Mouse (Mus musculus) limb, embryonic 13.5 days (tissue): Measurements from ENCODE around the gene 1700012B09Rik. TPM values are rescaled to one million over a fixed set of nuclear protein-coding genes. Genes with fewer than 3 reads are reported as not detected.

ENCODE experiments used
- ATAC-seq: fragments of 200-750 bp; cut with Nextera tagmentation; 2 replicates; pipeline ENCODE4 v1.8.0; 2017; ENCODE audit warnings: low read depth, moderate number of reproducible peaks, moderate TSS enrichment; ENCODE audit not compliant: low FRiP score
- H3K27ac ChIP-seq: fragments of 300-500 bp; sonication (generic); 2 replicates; pipeline ENCODE4 v1.5.1; 2015; ENCODE audit warnings: inconsistent platforms, mild to moderate bottlenecking, moderate library complexity
- H3K27me3 ChIP-seq: fragments of 300-500 bp; sonication (generic); 2 replicates; pipeline ENCODE4 v1.6.1; 2015; ENCODE audit warnings: mild to moderate bottlenecking, inconsistent platforms
- H3K36me3 ChIP-seq: fragments of 300-500 bp; sonication (generic); 2 replicates; pipeline ENCODE4 v1.6.1; 2015; ENCODE audit warnings: inconsistent platforms, mild to moderate bottlenecking, moderate library complexity
- H3K4me1 ChIP-seq: fragments of 300-500 bp; sonication (generic); 2 replicates; pipeline ENCODE4 v1.6.1; 2015; ENCODE audit warnings: inconsistent platforms
- H3K4me2 ChIP-seq: fragments of 300-500 bp; sonication (generic); replicated peaks from 2 replicates; pipeline ENCODE4 v1.6.1; 2015; ENCODE audit warnings: inconsistent platforms, mild to moderate bottlenecking, moderate library complexity
- H3K4me3 ChIP-seq: fragments of 300-500 bp; sonication (generic); 2 replicates; pipeline ENCODE4 v1.5.1; 2015; ENCODE audit warnings: moderate library complexity, mild to moderate bottlenecking, inconsistent platforms
- H3K9ac ChIP-seq: fragments of 300-500 bp; sonication (generic); 2 replicates; pipeline ENCODE4 v1.6.1; 2015; ENCODE audit warnings: mild to moderate bottlenecking, inconsistent platforms
- H3K9me3 ChIP-seq: fragments of 300-500 bp; sonication (generic); 2 replicates; pipeline ENCODE4 v1.6.1; 2016; ENCODE audit warnings: inconsistent platforms
- WGBS: fragments of 180-500 bp; shearing (Covaris S2); methylation state at CpG from one replicate; pipeline ENCODE4 v1.1.7; 2015; 5-methylcytosine and 5-hydroxymethylcytosine counted together
- polyA plus RNA-seq: library from polyadenylated mRNA; unstranded; fragments of >200 nt; fragmentation: Nextera tagmentation; extraction: Ambion mirVana; gene quantifications from 2 replicates; pipeline ENCODE4 v1.2.1, GENCODE M21; 2015

The 1700012B09Rik gene
- polyA plus RNA-seq, 1 experiment from 2014 or later, result 0.39 TPM

GRCm38 (mm10) chr9:14726005-14726404 lies 44.8 kb downstream of the 1700012B09Rik start:
- Histone ChIP-seq H3K27ac (no peak overlapping the region), H3K27me3 (no peaks in the 10 kb centered on the region), H3K4me3 (no peak overlapping the region), H3K4me2 (no peak overlapping the region), H3K9ac (no peak overlapping the region), H3K9me3 (no peaks in the 10 kb centered on the region), H3K4me1 (peaks cover 4% of the 10 kb centered on the region), H3K36me3 (no peaks in the 10 kb centered on the region)
- whole genome bisulfite sequencing, result 86% methylated on average over 6 of the region's 6 CpGs
- ATAC-seq, result no peak

GRCm38 (mm10) chr9:14724755-14725420 lies 45.9 kb downstream of the 1700012B09Rik start:
- Histone ChIP-seq H3K9me3 (no peaks in the 10 kb centered on the region), H3K9ac (no peak overlapping the region), H3K4me1 (no peaks in the 10 kb centered on the region), H3K36me3 (no peaks in the 10 kb centered on the region), H3K4me3 (no peak overlapping the region), H3K27me3 (no peaks in the 10 kb centered on the region), H3K4me2 (no peak overlapping the region), H3K27ac (no peak overlapping the region)
- ATAC-seq, result no peak
- 74% methylated on average over 5 of the region's 5 CpGs for WGBS

GRCm38 (mm10) chr9:14721610-14722009 lies 49.2 kb downstream of the 1700012B09Rik start:
- Histone ChIP-seq H3K27me3 (no peaks in the 10 kb centered on the region), H3K36me3 (no peaks in the 10 kb centered on the region), H3K4me3 (no peak overlapping the region), H3K9me3 (no peaks in the 10 kb centered on the region), H3K9ac (no peak overlapping the region), H3K27ac (no peak overlapping the region), H3K4me2 (no peak overlapping the region), H3K4me1 (no peaks in the 10 kb centered on the region)
- no peak for ATAC-seq
- WGBS, result 78% methylated on average over 5 of the region's 5 CpGs

GRCm38 (mm10) chr9:14720384-14720783 lies 50.4 kb downstream of the 1700012B09Rik start:
- no peaks in the 10 kb centered on the region for H3K4me1 ChIP-seq
- H3K27me3 ChIP-seq, result no peaks in the 10 kb centered on the region
- no peak for ATAC-seq
- no peak overlapping the region for H3K27ac ChIP-seq
- no peaks in the 10 kb centered on the region for H3K9me3 ChIP-seq
- 36% methylated on average over 2 of the region's 2 CpGs for WGBS
- no peak overlapping the region for H3K4me2 ChIP-seq
- no peak overlapping the region for H3K4me3 ChIP-seq
- no peaks in the 10 kb centered on the region for H3K36me3 ChIP-seq
- no peak overlapping the region for H3K9ac ChIP-seq

- Histone ChIP-seq H3K27me3 (no peaks in the 10 kb centered on the region), H3K9me3 (no peaks in the 10 kb centered on the region), H3K36me3 (no peaks in the 10 kb centered on the region), H3K4me2 (no peak overlapping the region), H3K27ac (no peak overlapping the region), H3K9ac (no peak overlapping the region), H3K4me3 (no peak overlapping the region), H3K4me1 (no peaks in the 10 kb centered on the region)
- ATAC-seq, result no peak
These were observed 52.5 kb downstream of the 1700012B09Rik start for GRCm38 (mm10) chr9:14718332-14718691.

GRCm38 (mm10) chr9:14717689-14718331 lies 53.0 kb downstream of the 1700012B09Rik start:
- H3K36me3 ChIP-seq, result no peaks in the 10 kb centered on the region
- no peak overlapping the region for H3K9ac ChIP-seq
- no peaks in the 10 kb centered on the region for H3K27me3 ChIP-seq
- H3K4me2 ChIP-seq, result no peak overlapping the region
- H3K9me3 ChIP-seq, result no peaks in the 10 kb centered on the region
- H3K27ac ChIP-seq, result no peak overlapping the region
- no peak for ATAC-seq
- WGBS, result 66% methylated on average over 14 of the region's 14 CpGs
- H3K4me1 ChIP-seq, result no peaks in the 10 kb centered on the region
- H3K4me3 ChIP-seq, result no peak overlapping the region

- Histone ChIP-seq H3K4me3 (no peak overlapping the region), H3K27ac (no peak overlapping the region), H3K27me3 (no peaks in the 10 kb centered on the region), H3K9ac (no peak overlapping the region), H3K36me3 (no peaks in the 10 kb centered on the region), H3K9me3 (no peaks in the 10 kb centered on the region), H3K4me1 (no peaks in the 10 kb centered on the region), H3K4me2 (no peak overlapping the region)
- no peak for ATAC-seq
- WGBS, result 89% methylated on average over 15 of the region's 15 CpGs
These were observed 55.6 kb downstream of the 1700012B09Rik start for GRCm38 (mm10) chr9:14715258-14715657.

GRCm38 (mm10) chr9:14710910-14711309 lies 59.9 kb downstream of the 1700012B09Rik start:
- WGBS, result 86% methylated on average over 3 of the region's 3 CpGs
- Histone ChIP-seq H3K4me1 (peaks cover 2% of the 10 kb centered on the region), H3K4me2 (no peak overlapping the region), H3K9ac (no peak overlapping the region), H3K27me3 (no peaks in the 10 kb centered on the region), H3K9me3 (no peaks in the 10 kb centered on the region), H3K27ac (no peak overlapping the region), H3K36me3 (no peaks in the 10 kb centered on the region), H3K4me3 (no peak overlapping the region)
- no peak for ATAC-seq

Other genes with a start within 250 kb of the 1700012B09Rik start
- gene Amotl1, start 126.0 kb downstream of the 1700012B09Rik start, polyA plus RNA-seq, result 33.3 and 35.3 TPM in 2 replicates
- 0.11 TPM in 1 of 2 replicates, not detected in the other for gene Piwil4, start 30.3 kb downstream of the 1700012B09Rik start, polyA plus RNA-seq
- gene Fut4, start 18.6 kb downstream of the 1700012B09Rik start, polyA plus RNA-seq, result 3.8 and 3.9 TPM in 2 replicates
- 23.7 and 28.4 TPM in 2 replicates for gene Mre11a, start 13.6 kb upstream of the 1700012B09Rik start, polyA plus RNA-seq
- 44.4 and 46.7 TPM in 2 replicates for gene Ankrd49, start 13.8 kb upstream of the 1700012B09Rik start, polyA plus RNA-seq
- gene Gpr83, start 89.2 kb upstream of the 1700012B09Rik start, polyA plus RNA-seq, result 2.5 and 2.6 TPM in 2 replicates
- 0.33 and 0.34 TPM in 2 replicates for gene Izumo1r, start 132.9 kb upstream of the 1700012B09Rik start, polyA plus RNA-seq